Mouse (Mus musculus) neural tube, embryonic 11.5 days (tissue): ENCODE measurements around the gene Zdhhc17. TPM values are rescaled to one million over a fixed set of nuclear protein-coding genes. Genes with fewer than 3 reads are reported as not detected.

Source experiments
- ATAC-seq: fragments of 200-750 bp; cut with Nextera tagmentation; 2 replicates; pipeline ENCODE4 v1.8.0; 2017; ENCODE audit warnings: moderate number of reproducible peaks, mild to moderate bottlenecking, moderate TSS enrichment, moderate library complexity; ENCODE audit not compliant: insufficient read depth, low FRiP score, low TSS enrichment
- DNase-seq: peaks from one replicate; pipeline ENCODE4 v3.0.0-alpha.2; 2015; ENCODE audit warnings: low spot score
- H3K27ac ChIP-seq: fragments of 300-500 bp; sonication (generic); 2 replicates; pipeline ENCODE4 v1.5.1; 2014; ENCODE audit warnings: low read depth, mild to moderate bottlenecking, low read length
- H3K27me3 ChIP-seq: fragments of 300-500 bp; sonication (generic); 2 replicates; pipeline ENCODE4 v1.6.1; 2014; ENCODE audit warnings: mild to moderate bottlenecking, low read length, mixed read lengths; ENCODE audit not compliant: control insufficient read depth, insufficient read depth
- H3K36me3 ChIP-seq: fragments of 300-500 bp; sonication (generic); 2 replicates; pipeline ENCODE4 v1.6.1; 2014; ENCODE audit warnings: mild to moderate bottlenecking, low read length, moderate library complexity, mixed read lengths; ENCODE audit not compliant: control insufficient read depth, insufficient read depth
- H3K4me1 ChIP-seq: fragments of 300-500 bp; sonication (generic); 2 replicates; pipeline ENCODE4 v1.6.1; 2014; ENCODE audit warnings: low read length, mixed read lengths; ENCODE audit not compliant: control insufficient read depth, insufficient read depth
- H3K4me2 ChIP-seq: fragments of 300-500 bp; sonication (generic); 2 replicates; pipeline ENCODE4 v1.6.1; 2014; ENCODE audit warnings: low read depth, mild to moderate bottlenecking, moderate library complexity
- H3K4me3 ChIP-seq: fragments of 300-500 bp; sonication (generic); 2 replicates; pipeline ENCODE4 v1.5.1; 2014; ENCODE audit warnings: low read depth, low read length
- H3K9ac ChIP-seq: fragments of 300-500 bp; sonication (generic); 2 replicates; pipeline ENCODE4 v1.6.1; 2014; ENCODE audit warnings: mild to moderate bottlenecking, low read length
- H3K9me3 ChIP-seq: fragments of 300-500 bp; sonication (generic); 2 replicates; pipeline ENCODE4 v1.6.1; 2016; ENCODE audit warnings: low read length; ENCODE audit not compliant: control insufficient read depth
- WGBS: fragments of 180-500 bp; shearing (Covaris S2); extraction: QIAGEN DNeasy Blood & Tissue Kit; methylation state at CpG from one replicate; pipeline ENCODE4 v1.1.7; 2014; 5-methylcytosine and 5-hydroxymethylcytosine counted together
- polyA plus RNA-seq: library from polyadenylated mRNA; unstranded; fragments of >200 nt; fragmentation: Nextera tagmentation; extraction: Ambion mirVana; gene quantifications from 2 replicates; pipeline ENCODE4 v1.2.1, GENCODE M21; 2014

The Zdhhc17 gene
- polyA plus RNA-seq, 1 experiment from 2014 or later: 31.2 TPM

GRCm38 (mm10) chr10:110958879-110959278 is 51.1 kb downstream of the Zdhhc17 start:
- H3K36me3 ChIP-seq: no peaks in the 10 kb centered on the region
- H3K9ac ChIP-seq: no peak overlapping the region
- whole genome bisulfite sequencing: 94% methylated on average over 6 of the region's 6 CpGs
- no peak overlapping the region for H3K4me3 ChIP-seq
- H3K27ac ChIP-seq: no peak overlapping the region
- no peak overlapping the region for H3K4me2 ChIP-seq
- ATAC-seq (no peak), DNase-seq (no peak)
- H3K27me3 ChIP-seq: no peaks in the 10 kb centered on the region
- H3K4me1 ChIP-seq: no peaks in the 10 kb centered on the region
- H3K9me3 ChIP-seq: no peaks in the 10 kb centered on the region

- no peaks in the 10 kb centered on the region for H3K27me3 ChIP-seq
- H3K36me3 ChIP-seq: no peaks in the 10 kb centered on the region; the same call in 1 of the 2 replicates
- WGBS: 78% methylated on average over 9 of the region's 9 CpGs
- DNase-seq (no peak), ATAC-seq (no peak)
- H3K9ac ChIP-seq: no peak overlapping the region
- H3K4me1 ChIP-seq: no peaks in the 10 kb centered on the region
- H3K9me3 ChIP-seq: no peaks in the 10 kb centered on the region
- no peak overlapping the region for H3K4me2 ChIP-seq
- H3K27ac ChIP-seq: no peak overlapping the region
- H3K4me3 ChIP-seq: no peak overlapping the region
Measured at GRCm38 (mm10) chr10:110952937-110953451, 56.9 kb downstream of the Zdhhc17 start.

GRCm38 (mm10) chr10:110952271-110952670 is 57.7 kb downstream of the Zdhhc17 start:
- no peak overlapping the region for H3K4me3 ChIP-seq
- 95% methylated on average over 8 of the region's 8 CpGs for WGBS
- H3K4me1 ChIP-seq: no peaks in the 10 kb centered on the region
- no peaks in the 10 kb centered on the region for H3K27me3 ChIP-seq
- H3K36me3 ChIP-seq: peaks cover 3% of the 10 kb centered on the region
- H3K9ac ChIP-seq: no peak overlapping the region
- no peak overlapping the region for H3K4me2 ChIP-seq
- no peak overlapping the region for H3K27ac ChIP-seq
- no peak for ATAC-seq
- no peaks in the 10 kb centered on the region for H3K9me3 ChIP-seq
- DNase-seq: no peak

- Histone ChIP-seq H3K9me3 (no peaks in the 10 kb centered on the region), H3K4me3 (no peak overlapping the region), H3K36me3 (peaks cover 3% of the 10 kb centered on the region), H3K27ac (no peak overlapping the region), H3K4me2 (no peak overlapping the region), H3K4me1 (no peaks in the 10 kb centered on the region), H3K9ac (no peak overlapping the region), H3K27me3 (no peaks in the 10 kb centered on the region)
- ATAC-seq (no peak), DNase-seq (no peak)
- 97% methylated on average over 4 of the region's 4 CpGs for WGBS
Measured at GRCm38 (mm10) chr10:110951748-110952147, 58.2 kb downstream of the Zdhhc17 start.

GRCm38 (mm10) chr10:110951112-110951511 is 58.8 kb downstream of the Zdhhc17 start:
- H3K4me3 ChIP-seq: no peak overlapping the region

GRCm38 (mm10) chr10:110947574-110947973 is 62.4 kb downstream of the Zdhhc17 start:
- no peaks in the 10 kb centered on the region for H3K9me3 ChIP-seq
- ATAC-seq (no peak), DNase-seq (no peak)
- no peaks in the 10 kb centered on the region for H3K27me3 ChIP-seq
- no peak overlapping the region for H3K4me3 ChIP-seq
- no peak overlapping the region for H3K4me2 ChIP-seq
- H3K36me3 ChIP-seq: peaks cover 3% of the 10 kb centered on the region
- no peak overlapping the region for H3K27ac ChIP-seq
- no peak overlapping the region for H3K9ac ChIP-seq
- WGBS: 95% methylated on average over 4 of the region's 4 CpGs
- no peaks in the 10 kb centered on the region for H3K4me1 ChIP-seq

More at GRCm38 (mm10) chr10:110951112-110951511, 58.8 kb downstream of the Zdhhc17 start:
- no peak for ATAC-seq
- Histone ChIP-seq H3K9ac (no peak overlapping the region), H3K27me3 (no peaks in the 10 kb centered on the region), H3K9me3 (no peaks in the 10 kb centered on the region), H3K4me2 (no peak overlapping the region), H3K36me3 (peaks cover 3% of the 10 kb centered on the region), H3K27ac (no peak overlapping the region), H3K4me1 (no peaks in the 10 kb centered on the region)
- no peak for DNase-seq
- WGBS: 86% methylated on average over 1 of the region's 1 CpGs

- no peaks in the 10 kb centered on the region for H3K9me3 ChIP-seq
- peaks cover 6% of the 10 kb centered on the region for H3K36me3 ChIP-seq
- H3K27ac ChIP-seq: no peak overlapping the region
- WGBS: 87% methylated on average over 12 of the region's 12 CpGs
- no peak overlapping the region for H3K9ac ChIP-seq
- no peak for DNase-seq
- H3K27me3 ChIP-seq: no peaks in the 10 kb centered on the region
- H3K4me1 ChIP-seq: no peaks in the 10 kb centered on the region
- no peak overlapping the region for H3K4me2 ChIP-seq
- no peak overlapping the region for H3K4me3 ChIP-seq
- no peak for ATAC-seq
Measured at GRCm38 (mm10) chr10:110945966-110946365, 64.0 kb downstream of the Zdhhc17 start.

- WGBS: 94% methylated on average over 11 of the region's 11 CpGs
- Histone ChIP-seq H3K4me2 (no peak overlapping the region), H3K4me3 (no peak overlapping the region), H3K36me3 (peaks cover 6% of the 10 kb centered on the region), H3K27ac (no peak overlapping the region), H3K4me1 (no peaks in the 10 kb centered on the region), H3K9me3 (no peaks in the 10 kb centered on the region), H3K9ac (no peak overlapping the region), H3K27me3 (no peaks in the 10 kb centered on the region)
- ATAC-seq (no peak), DNase-seq (no peak)
Measured at GRCm38 (mm10) chr10:110944175-110944574, 65.8 kb downstream of the Zdhhc17 start.

- H3K9ac ChIP-seq: no peak overlapping the region
- no peaks in the 10 kb centered on the region for H3K9me3 ChIP-seq
- no peak for DNase-seq
- no peak overlapping the region for H3K27ac ChIP-seq
- H3K4me1 ChIP-seq: no peaks in the 10 kb centered on the region
- 90% methylated on average over 9 of the region's 9 CpGs for WGBS
- H3K4me3 ChIP-seq: no peak overlapping the region
- ATAC-seq: no peak
- no peak overlapping the region for H3K4me2 ChIP-seq
- H3K36me3 ChIP-seq: peaks cover 6% of the 10 kb centered on the region
- no peaks in the 10 kb centered on the region for H3K27me3 ChIP-seq
Measured at GRCm38 (mm10) chr10:110942806-110943205, 67.1 kb downstream of the Zdhhc17 start.
